Mouse (Mus musculus) intestine, embryonic 14.5 days (tissue): ENCODE data around the gene Ext2. TPM values are rescaled to one million over a fixed set of nuclear protein-coding genes. Genes with fewer than 3 reads are reported as not detected.

ENCODE experiments used
- ATAC-seq: fragments of 200-750 bp; cut with Nextera tagmentation; replicated peaks from 2 replicates; pipeline ENCODE4 v1.8.0; 2017; ENCODE audit warnings: low read depth, moderate number of reproducible peaks, moderate TSS enrichment, moderate library complexity; ENCODE audit not compliant: low FRiP score, low TSS enrichment
- DNase-seq: peaks from one replicate; pipeline ENCODE4 v3.0.0-alpha.2; 2018; ENCODE audit warnings: low spot score
- H3K27ac ChIP-seq: fragments of 300-500 bp; sonication (generic); 2 replicates; pipeline ENCODE4 v1.5.1; 2014; ENCODE audit warnings: low read depth, mild to moderate bottlenecking, control low read depth
- H3K27me3 ChIP-seq: fragments of 300-500 bp; sonication (generic); replicated peaks from 2 replicates; pipeline ENCODE4 v1.6.1; 2014; ENCODE audit warnings: low read length, control low read depth; ENCODE audit not compliant: control insufficient read depth, insufficient read depth
- H3K36me3 ChIP-seq: fragments of 300-500 bp; sonication (generic); 2 replicates; pipeline ENCODE4 v1.6.1; 2014; ENCODE audit warnings: low read length, control low read depth; ENCODE audit not compliant: control insufficient read depth, insufficient read depth
- H3K4me1 ChIP-seq: fragments of 300-500 bp; sonication (generic); replicated peaks from 2 replicates; pipeline ENCODE4 v1.6.1; 2014; ENCODE audit warnings: low read length, control low read depth, mixed read lengths; ENCODE audit not compliant: control insufficient read depth, insufficient read depth
- H3K4me2 ChIP-seq: fragments of 300-500 bp; sonication (generic); 2 replicates; pipeline ENCODE4 v1.6.1; 2014; ENCODE audit warnings: low read length
- H3K4me3 ChIP-seq: fragments of 300-500 bp; sonication (generic); 2 replicates; pipeline ENCODE4 v1.5.1; 2014; ENCODE audit warnings: low read depth, low read length, control low read depth, mixed read lengths
- H3K9ac ChIP-seq: fragments of 300-500 bp; sonication (generic); 2 replicates; pipeline ENCODE4 v1.6.1; 2014; ENCODE audit warnings: mild to moderate bottlenecking, low read length
- H3K9me3 ChIP-seq: fragments of 300-500 bp; sonication (generic); 2 replicates; pipeline ENCODE4 v1.6.1; 2016; ENCODE audit warnings: low read length, control low read depth; ENCODE audit not compliant: control insufficient read depth
- WGBS: fragments of 180-500 bp; shearing (Covaris S2); extraction: QIAGEN DNeasy Blood & Tissue Kit; methylation state at CpG from one replicate; pipeline ENCODE4 v1.1.7; 2014; 5-methylcytosine and 5-hydroxymethylcytosine counted together
- polyA plus RNA-seq: library from polyadenylated mRNA; unstranded; fragments of >200 nt; fragmentation: Nextera tagmentation; extraction: Ambion mirVana; gene quantifications from 2 replicates; pipeline ENCODE4 v1.2.1, GENCODE M21; 2014

Ext2 gene
- polyA plus RNA-seq, 1 experiment from 2014 or later = 110 TPM

DNA sequence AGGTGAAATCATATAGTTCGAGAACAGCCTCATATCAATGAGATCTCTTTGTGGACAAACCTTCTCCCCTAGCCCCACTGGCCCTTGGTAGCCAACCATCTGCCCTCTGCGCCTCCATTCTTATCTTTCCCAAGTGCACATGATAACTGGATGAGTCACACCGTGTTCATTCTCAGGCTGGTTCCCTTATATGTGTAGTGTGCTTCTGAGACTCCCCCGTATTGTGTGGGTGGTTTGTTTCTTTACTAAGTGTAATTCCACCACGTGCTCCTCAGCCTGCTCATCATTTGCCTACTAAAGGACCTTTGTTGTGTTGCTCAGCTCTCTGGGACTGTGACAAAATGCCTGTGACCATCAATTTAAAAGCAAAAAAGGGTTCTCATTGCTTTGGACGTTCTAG is 161.3 kb downstream of the Ext2 start:
- Histone ChIP-seq H3K27me3 (peaks cover 11% of the 10 kb centered on the region; the same call in 1 of the 2 replicates), H3K27ac (no peak overlapping the region), H3K4me3 (no peak overlapping the region), H3K9ac (no peak overlapping the region), H3K4me1 (peaks cover 5% of the 10 kb centered on the region; the same call in 1 of the 2 replicates), H3K36me3 (no peaks in the 10 kb centered on the region), H3K4me2 (no peak overlapping the region), H3K9me3 (no peaks in the 10 kb centered on the region)
- DNase-seq = no peak
- WGBS = 83% methylated on average over 6 of the region's 6 CpGs
- no peak for ATAC-seq

DNA sequence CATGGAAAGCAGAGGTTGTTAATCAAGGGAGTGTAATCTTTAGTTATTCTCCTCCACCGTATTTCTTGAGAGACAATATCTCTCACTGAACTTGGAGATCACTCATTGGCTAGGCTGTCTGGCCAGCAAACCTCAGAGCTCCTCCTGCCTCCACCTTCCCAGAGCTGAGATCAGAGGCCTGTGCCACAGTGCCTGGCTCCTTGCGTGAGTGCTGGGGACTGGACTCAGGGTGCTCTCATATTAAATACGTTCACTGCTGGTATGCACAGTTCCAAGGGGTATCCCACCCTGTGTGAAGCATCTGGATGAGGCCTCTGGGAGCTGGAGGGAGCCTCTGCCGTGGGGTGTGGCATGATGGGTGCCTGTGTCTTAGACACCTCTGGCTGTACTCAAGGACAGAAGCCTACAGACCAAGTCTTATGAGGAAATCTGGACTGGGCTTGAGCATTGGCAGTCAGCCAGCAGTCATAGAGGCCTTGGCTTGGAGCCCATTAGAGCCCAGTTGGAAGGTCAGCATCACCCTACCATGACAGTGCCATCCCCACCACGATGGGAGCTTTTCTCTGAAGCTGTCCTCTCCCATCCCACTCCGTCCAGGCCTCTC is 162.6 kb downstream of the Ext2 start:
- DNase-seq = no peak
- Histone ChIP-seq H3K36me3 (no peaks in the 10 kb centered on the region), H3K4me3 (no peak overlapping the region), H3K27ac (no peak overlapping the region), H3K4me1 (peaks cover 5% of the 10 kb centered on the region; the same call in 1 of the 2 replicates), H3K27me3 (peaks cover 11% of the 10 kb centered on the region; the same call in 1 of the 2 replicates), H3K4me2 (no peak overlapping the region), H3K9ac (no peak overlapping the region), H3K9me3 (no peaks in the 10 kb centered on the region)
- WGBS = 70% methylated on average over 6 of the region's 6 CpGs
- ATAC-seq = no peak

DNA sequence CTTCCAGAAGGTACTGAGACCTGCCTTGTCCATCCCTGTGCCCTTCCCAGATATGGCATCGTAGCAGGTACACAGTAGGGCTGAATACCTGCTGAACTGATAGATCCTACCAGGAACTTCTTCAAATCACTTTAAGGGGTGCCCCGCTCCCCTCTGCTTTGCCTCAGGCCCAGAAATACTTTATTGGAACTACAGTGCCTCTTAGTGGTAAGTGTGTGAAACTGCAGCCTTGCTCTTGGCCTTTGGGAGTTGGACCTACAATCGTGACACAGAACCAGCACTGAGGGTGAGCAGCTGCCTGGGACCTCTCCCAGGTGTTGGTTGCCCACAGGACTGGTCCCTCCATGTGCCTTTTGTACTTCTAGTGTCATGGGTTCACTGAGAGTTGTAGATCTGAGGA is 163.4 kb downstream of the Ext2 start:
- H3K4me3 ChIP-seq = no peak overlapping the region
- DNase-seq (no peak), ATAC-seq (no peak)
- 44% methylated on average over 3 of the region's 3 CpGs for WGBS
- no peak overlapping the region for H3K4me2 ChIP-seq
- H3K27me3 ChIP-seq = peaks cover 13% of the 10 kb centered on the region; the same call in 1 of the 2 replicates
- no peaks in the 10 kb centered on the region for H3K4me1 ChIP-seq
- H3K9ac ChIP-seq = no peak overlapping the region
- H3K36me3 ChIP-seq = no peaks in the 10 kb centered on the region
- no peak overlapping the region for H3K27ac ChIP-seq
- H3K9me3 ChIP-seq = no peaks in the 10 kb centered on the region

DNA sequence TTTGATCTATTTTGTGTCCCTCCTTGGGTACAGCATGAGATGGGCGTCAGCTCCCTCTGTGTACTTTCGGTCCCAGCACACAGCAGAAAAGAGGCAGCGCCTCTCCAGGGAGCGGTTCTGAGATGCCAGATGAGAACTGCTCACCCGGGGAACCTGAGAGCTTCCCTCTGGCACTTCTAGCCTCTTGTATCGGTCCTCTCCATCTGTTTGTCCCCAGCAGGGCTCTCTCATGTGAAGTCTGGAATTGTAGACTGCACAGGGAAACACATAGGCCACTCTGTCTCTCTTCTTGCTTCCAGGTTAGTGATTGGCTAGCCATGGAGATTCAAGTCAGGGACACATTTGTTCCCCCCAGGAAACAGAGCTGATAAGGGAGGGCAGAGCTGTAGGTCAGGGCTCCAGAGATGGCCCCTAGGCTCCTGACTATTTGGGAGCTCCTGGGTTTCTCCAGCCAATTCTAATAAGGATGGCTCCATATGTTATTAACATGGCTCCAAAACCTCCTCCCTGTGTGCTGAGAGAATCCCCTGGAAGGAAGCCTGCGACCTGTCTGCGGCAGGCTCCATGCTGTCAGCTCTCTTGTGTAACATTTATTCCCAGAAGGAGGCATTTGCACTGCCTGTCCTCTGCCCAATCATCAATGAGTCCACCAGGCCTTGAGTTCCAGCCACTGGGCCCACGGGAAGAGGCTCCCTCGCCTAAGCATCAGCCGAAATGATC is 167.9 kb downstream of the Ext2 start:
- H3K4me3 ChIP-seq = no peak overlapping the region
- H3K4me1 ChIP-seq = no peaks in the 10 kb centered on the region
- no peaks in the 10 kb centered on the region for H3K36me3 ChIP-seq
- no peak overlapping the region for H3K4me2 ChIP-seq
- no peaks in the 10 kb centered on the region for H3K9me3 ChIP-seq
- no peak overlapping the region for H3K27ac ChIP-seq
- H3K9ac ChIP-seq = no peak overlapping the region
- no peak for DNase-seq
- peaks cover 33% of the 10 kb centered on the region for H3K27me3 ChIP-seq
- no peak for ATAC-seq
- 67% methylated on average over 11 of the region's 11 CpGs for WGBS

DNA sequence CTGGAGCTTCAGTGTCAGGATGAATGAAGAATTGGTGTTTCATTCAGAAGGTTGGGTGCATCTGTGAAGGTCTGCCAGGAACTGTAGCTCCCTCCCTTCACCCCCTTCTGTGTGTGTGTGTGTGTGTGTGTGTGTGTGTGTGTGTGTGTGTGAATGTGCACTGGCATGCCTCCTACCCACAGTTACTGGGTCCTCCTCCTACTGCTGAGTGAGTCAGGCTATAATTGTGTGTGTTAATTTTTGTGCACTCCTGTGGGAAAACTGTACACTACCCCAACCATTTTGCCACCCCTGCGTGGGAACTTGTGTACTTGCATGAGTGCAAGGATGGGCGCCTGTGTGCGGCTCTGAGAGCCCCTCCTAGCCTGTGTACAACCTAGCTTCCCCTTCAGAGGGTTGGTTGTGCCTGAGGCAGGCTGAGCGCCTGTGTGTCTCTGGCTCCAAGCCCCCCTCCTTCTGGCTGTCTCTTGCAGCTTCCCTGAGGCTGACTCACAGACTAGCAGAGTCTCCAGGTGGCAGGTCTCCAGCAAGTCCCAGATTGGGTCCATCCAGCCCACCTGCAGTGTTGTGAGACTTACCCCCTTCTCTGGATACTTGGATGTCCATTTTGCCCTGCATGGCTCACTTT is 173.0 kb downstream of the Ext2 start:
- Histone ChIP-seq H3K27me3 (peaks cover 79% of the 10 kb centered on the region), H3K9me3 (no peaks in the 10 kb centered on the region), H3K4me3 (no peak overlapping the region), H3K9ac (no peak overlapping the region), H3K4me1 (no peaks in the 10 kb centered on the region), H3K4me2 (no peak overlapping the region), H3K36me3 (no peaks in the 10 kb centered on the region), H3K27ac (no peak overlapping the region)
- 35% methylated on average over 4 of the region's 4 CpGs for WGBS
- no peak for ATAC-seq
- DNase-seq = no peak

DNA sequence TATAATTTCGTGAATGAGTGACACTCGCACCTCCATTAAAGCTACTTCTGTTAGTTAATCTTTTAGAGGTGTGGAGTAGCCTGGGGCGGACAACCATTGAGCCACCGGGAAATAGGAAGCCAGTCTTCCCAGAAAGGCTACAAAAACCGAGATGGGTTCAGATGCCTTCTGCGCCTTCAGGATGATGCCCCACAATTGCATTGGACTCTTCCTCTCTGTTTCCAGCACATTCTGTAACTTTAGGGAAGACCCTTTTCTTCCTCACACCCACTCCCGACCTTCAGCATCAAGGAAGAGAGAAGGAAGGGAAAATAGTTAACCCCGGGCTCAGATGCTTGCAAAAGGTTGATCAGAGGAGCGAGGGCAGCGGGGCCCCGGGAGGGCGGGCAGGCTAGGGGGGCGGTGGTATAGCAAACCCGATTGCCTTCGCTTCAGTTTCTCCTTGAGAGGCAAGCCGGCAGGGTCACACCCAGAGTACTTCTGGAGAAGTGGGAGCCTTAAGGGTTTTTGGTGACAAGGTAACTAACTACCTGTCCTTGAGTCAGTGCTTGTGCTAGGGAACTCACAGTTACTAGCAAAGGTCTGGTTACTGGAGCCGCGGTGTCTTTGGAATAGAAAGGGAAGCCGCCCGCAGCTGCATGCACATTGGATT is 174.3 kb downstream of the Ext2 start:
- Histone ChIP-seq H3K4me2 (no peak overlapping the region), H3K27me3 (peaks cover 88% of the 10 kb centered on the region), H3K4me3 (no peak overlapping the region), H3K9ac (no peak overlapping the region), H3K4me1 (peaks cover 5% of the 10 kb centered on the region), H3K27ac (no peak overlapping the region), H3K36me3 (no peaks in the 10 kb centered on the region), H3K9me3 (no peaks in the 10 kb centered on the region)
- DNase-seq (peak; percentile 68), ATAC-seq (no peak)
- WGBS = 4% methylated on average over 20 of the region's 20 CpGs

DNA sequence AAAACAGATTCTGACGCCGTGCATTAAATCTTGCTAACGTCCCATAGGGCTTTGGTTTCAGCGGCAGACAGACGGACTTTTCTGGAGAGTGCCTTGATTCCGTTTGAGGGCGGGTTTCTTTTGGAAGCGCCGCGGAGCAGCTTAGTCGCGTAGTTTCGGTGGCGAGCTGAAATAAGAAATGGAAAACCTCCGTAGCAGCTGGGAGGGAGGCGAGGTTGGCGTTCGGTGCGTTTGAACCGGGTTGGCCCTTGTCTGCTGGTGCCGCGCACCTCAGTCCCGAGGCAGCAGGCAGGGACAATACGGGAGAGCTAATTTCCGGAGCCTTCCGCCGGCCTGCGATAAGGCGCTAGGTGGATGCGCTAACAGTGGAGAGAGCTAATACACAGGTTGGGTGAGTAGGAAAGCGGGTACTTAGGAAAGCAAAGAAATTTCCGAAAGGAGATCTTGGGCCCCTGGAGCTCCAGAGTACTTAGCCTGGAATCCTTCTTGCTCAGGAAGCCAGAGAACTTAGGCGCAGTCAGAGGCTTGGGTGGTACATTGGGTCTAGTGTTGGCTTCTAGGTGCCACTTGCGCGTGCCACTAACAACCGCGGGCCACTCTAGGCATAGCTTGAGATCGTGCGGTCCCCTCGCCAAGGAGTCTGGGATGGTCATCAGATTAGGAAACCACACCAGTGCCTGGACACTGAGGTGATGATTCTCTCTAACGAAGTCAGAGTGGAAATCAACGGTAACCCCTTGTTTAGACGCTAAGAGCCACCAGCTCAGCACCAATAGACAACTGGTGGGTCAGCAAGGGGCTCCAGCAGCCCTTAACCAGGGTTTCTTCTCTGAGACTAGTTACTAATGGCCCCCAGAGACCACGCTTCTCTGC is 175.1 kb downstream of the Ext2 start:
- Histone ChIP-seq H3K36me3 (no peaks in the 10 kb centered on the region), H3K4me3 (no peak overlapping the region), H3K4me1 (peaks cover 9% of the 10 kb centered on the region), H3K9me3 (no peaks in the 10 kb centered on the region), H3K9ac (no peak overlapping the region), H3K27ac (no peak overlapping the region), H3K4me2 (peak overlapping the region; percentile 17; the same call in 1 of the 2 replicates), H3K27me3 (peaks cover 93% of the 10 kb centered on the region)
- ATAC-seq (no peak), DNase-seq (peak; percentile 84)
- WGBS = 2% methylated on average over 44 of the region's 44 CpGs
